Mouse (Mus musculus) heart, embryonic 14.5 days (tissue): ENCODE results near the gene Inpp4b. TPM values are rescaled to one million over a fixed set of nuclear protein-coding genes. Genes with fewer than 3 reads are reported as not detected.

Source experiments
- ATAC-seq: fragments of 200-750 bp; cut with Nextera tagmentation; 2 replicates; pipeline ENCODE4 v1.8.0; 2017; ENCODE audit warnings: low read depth, moderate TSS enrichment; ENCODE audit not compliant: insufficient number of reproducible peaks, insufficient read depth, low FRiP score
- H3K27ac ChIP-seq, 2 experiments: fragments of 200-500 bp in 1 of 2; fragments of 300-500 bp in 1 of 2; sonication (generic) in 1 of 2; replicated peaks in 1 of 2; 2 replicates each; pipeline ENCODE4 v1.5.1; 2012 to 2014; ENCODE audit warnings: low read depth in 2 of 2, low read length in 2 of 2, control low read depth in 1 of 2, mild to moderate bottlenecking in 1 of 2, mixed read lengths in 1 of 2; ENCODE audit not compliant: control insufficient read depth in 1 of 2, insufficient read depth in 1 of 2
- H3K27me3 ChIP-seq: fragments of 300-500 bp; sonication (generic); 2 replicates; pipeline ENCODE4 v1.6.1; 2014; ENCODE audit warnings: mild to moderate bottlenecking, low read length, control low read depth; ENCODE audit not compliant: control insufficient read depth, insufficient read depth
- H3K36me3 ChIP-seq: fragments of 300-500 bp; sonication (generic); 2 replicates; pipeline ENCODE4 v1.6.1; 2014; ENCODE audit warnings: mild to moderate bottlenecking, control low read depth, low read length, mixed read lengths; ENCODE audit not compliant: control insufficient read depth, insufficient read depth
- H3K4me1 ChIP-seq, 2 experiments: fragments of 200-500 bp in 1 of 2; fragments of 300-500 bp in 1 of 2; sonication (generic) in 1 of 2; 2 replicates each; pipeline ENCODE4 v1.6.1; 2012 to 2014; ENCODE audit warnings: low read length in 2 of 2, control low read depth in 1 of 2, mixed read lengths in 1 of 2; ENCODE audit not compliant: control insufficient read depth in 2 of 2, insufficient read depth in 2 of 2
- H3K4me2 ChIP-seq: fragments of 300-500 bp; sonication (generic); 2 replicates; pipeline ENCODE4 v1.6.1; 2014; ENCODE audit warnings: mild to moderate bottlenecking, low read length
- H3K4me3 ChIP-seq, 2 experiments: fragments of 200-500 bp in 1 of 2; fragments of 300-500 bp in 1 of 2; sonication (generic) in 1 of 2; 2 replicates each; pipeline ENCODE4 v1.5.1; 2012 to 2014; ENCODE audit warnings: low read length in 2 of 2, mild to moderate bottlenecking in 2 of 2, control low read depth in 1 of 2, low read depth in 1 of 2, moderate library complexity in 1 of 2; ENCODE audit not compliant: control insufficient read depth in 1 of 2, insufficient read depth in 1 of 2
- H3K9ac ChIP-seq: fragments of 300-500 bp; sonication (generic); 2 replicates; pipeline ENCODE4 v1.6.1; 2014; ENCODE audit warnings: mild to moderate bottlenecking, low read length
- H3K9me3 ChIP-seq: fragments of 300-500 bp; sonication (generic); 2 replicates; pipeline ENCODE4 v1.6.1; 2016; ENCODE audit warnings: low read length, control low read depth; ENCODE audit not compliant: control insufficient read depth
- WGBS: fragments of 180-500 bp; shearing (Covaris S2); extraction: QIAGEN DNeasy Blood & Tissue Kit; methylation state at CpG from one replicate; pipeline ENCODE4 v1.1.7; 2014; 5-methylcytosine and 5-hydroxymethylcytosine counted together
- polyA plus RNA-seq: library from polyadenylated mRNA; unstranded; fragments of >200 nt; fragmentation: Nextera tagmentation; extraction: Ambion mirVana; gene quantifications from 2 replicates; pipeline ENCODE4 v1.2.1, GENCODE M21; 2014

Gene Inpp4b
- polyA plus RNA-seq, 1 experiment from 2014 or later: 15.7 TPM

DNA sequence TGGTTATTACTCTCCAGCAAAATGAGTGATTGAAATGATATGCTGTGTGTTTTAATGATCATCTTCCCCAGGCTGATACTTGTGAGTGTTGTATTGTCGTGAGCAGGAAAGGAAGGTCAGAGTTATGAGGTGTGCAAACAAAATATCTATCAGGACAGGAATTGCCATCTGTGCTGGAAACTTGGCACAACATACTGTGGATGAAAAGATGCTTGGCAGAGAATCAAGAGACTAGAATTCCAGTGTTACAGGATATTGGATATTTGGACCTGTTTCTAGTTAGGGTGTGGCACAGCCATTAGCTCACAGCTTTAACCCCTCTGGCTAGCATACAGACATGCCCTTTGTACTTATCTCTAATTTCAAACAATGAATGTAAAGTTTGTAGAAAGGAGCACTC, 507.6 kb downstream of the Inpp4b start:
- no peak for ATAC-seq
- Histone ChIP-seq H3K36me3 (no peaks in the 10 kb centered on the region), H3K27me3 (no peaks in the 10 kb centered on the region), H3K9ac (no peak overlapping the region), H3K4me1 (peaks cover 3 to 9% of the 10 kb centered on the region in 2 experiments), H3K9me3 (0 out of 2 replicates have a peak, but pooled peaks cover 3% of the 10 kb centered on the region), H3K4me2 (no peak overlapping the region), H3K4me3 (no peak overlapping the region), H3K27ac (no peak overlapping the region)
- 53% methylated on average over 1 of the region's 1 CpGs for WGBS

DNA sequence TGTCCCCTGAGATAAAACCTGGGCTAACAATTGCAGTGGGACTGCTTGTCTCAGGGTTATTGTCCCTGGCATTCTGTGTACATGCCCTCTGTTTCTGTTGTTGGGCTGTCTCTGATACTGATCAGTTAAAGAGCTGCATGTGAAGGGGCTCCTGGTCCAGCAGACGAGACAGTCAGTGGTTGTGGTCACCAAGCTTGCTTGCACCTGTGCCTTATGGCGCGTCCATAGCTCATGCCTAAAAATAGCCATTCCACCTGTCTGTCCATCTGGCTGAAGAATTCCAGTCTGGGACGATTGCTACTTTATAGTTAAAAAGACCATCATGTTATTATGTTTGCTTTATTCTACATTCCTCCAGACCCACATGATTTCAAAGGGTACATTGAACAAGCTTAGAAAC, 510.8 kb downstream of the Inpp4b start:
- Histone ChIP-seq H3K27me3 (no peaks in the 10 kb centered on the region), H3K4me3 (no peak overlapping the region), H3K4me1 (peaks cover 10 to 18% of the 10 kb centered on the region in 2 experiments), H3K4me2 (no peak overlapping the region), H3K9me3 (0 out of 2 replicates have a peak, but pooled peaks cover 3% of the 10 kb centered on the region), H3K9ac (no peak overlapping the region), H3K36me3 (no peaks in the 10 kb centered on the region), H3K27ac (no peak overlapping the region)
- 40% methylated on average over 4 of the region's 4 CpGs for WGBS
- ATAC-seq: no peak

DNA sequence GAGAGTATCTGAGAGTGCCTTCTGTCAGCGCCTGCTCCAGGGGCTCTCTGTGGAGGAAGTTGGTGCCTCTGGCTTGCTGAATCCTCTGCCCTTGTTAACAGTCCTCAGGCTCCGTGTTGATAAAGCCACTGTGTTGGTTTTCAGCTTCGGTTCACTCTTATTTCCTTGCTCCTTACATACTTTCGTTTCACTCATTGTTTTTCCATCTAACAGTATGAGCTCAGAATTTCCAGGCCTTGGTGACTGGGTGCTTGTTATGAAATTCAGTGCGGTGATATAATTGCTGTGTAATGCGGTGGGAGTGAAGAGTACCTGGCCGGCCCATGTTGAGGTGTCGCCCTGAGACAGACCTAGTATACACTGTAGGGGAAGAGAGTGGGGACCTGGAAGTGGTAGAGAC, 512.2 kb downstream of the Inpp4b start:
- 0 out of 2 replicates have a peak, but pooled peaks cover 3% of the 10 kb centered on the region for H3K9me3 ChIP-seq
- WGBS: 20% methylated on average over 8 of the region's 8 CpGs
- ATAC-seq: peak; percentile 56; the same call in 1 of the 2 replicates
- H3K4me2 ChIP-seq: peak overlapping the region; percentile 54
- no peaks in the 10 kb centered on the region for H3K27me3 ChIP-seq
- peaks cover 10 to 19% of the 10 kb centered on the region in 2 experiments for H3K4me1 ChIP-seq
- peak overlapping the region; percentile 5 to 26; a peak in 3 of 4 replicates for H3K4me3 ChIP-seq
- H3K27ac ChIP-seq: peak overlapping the region; percentile 79 to 86
- no peaks in the 10 kb centered on the region for H3K36me3 ChIP-seq
- no peak overlapping the region for H3K9ac ChIP-seq

DNA sequence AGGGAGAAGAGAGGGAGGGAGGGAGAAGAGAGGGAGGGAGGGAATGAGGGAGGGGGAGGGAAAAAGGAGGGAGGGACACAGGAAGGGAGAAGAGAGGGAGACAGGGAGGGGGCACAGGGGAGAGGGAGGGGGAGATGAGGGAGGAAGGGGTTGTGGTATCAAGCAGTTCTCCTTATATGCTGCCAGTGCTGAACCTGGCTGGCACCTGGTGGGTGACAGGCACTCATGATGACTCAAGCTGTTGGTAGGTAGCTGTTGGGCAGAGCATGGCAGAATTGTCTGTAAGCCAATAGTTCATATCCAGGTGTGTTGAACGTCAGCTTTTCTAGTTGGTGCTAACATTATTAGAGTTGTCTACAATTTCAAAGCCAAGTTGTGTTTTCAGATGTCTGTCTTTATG, 512.7 kb downstream of the Inpp4b start:
- peaks cover 10 to 20% of the 10 kb centered on the region in 2 experiments for H3K4me1 ChIP-seq
- H3K36me3 ChIP-seq: no peaks in the 10 kb centered on the region
- H3K9me3 ChIP-seq: 0 out of 2 replicates have a peak, but pooled peaks cover 3% of the 10 kb centered on the region
- H3K27ac ChIP-seq: peak overlapping the region in 1 of 2 experiments; percentile 79; a peak in 3 of 4 replicates
- peak overlapping the region; percentile 54; the same call in 1 of the 2 replicates for H3K4me2 ChIP-seq
- no peak overlapping the region for H3K4me3 ChIP-seq
- H3K27me3 ChIP-seq: no peaks in the 10 kb centered on the region
- no peak overlapping the region for H3K9ac ChIP-seq
- WGBS: 77% methylated on average over 1 of the region's 1 CpGs
- ATAC-seq: no peak

DNA sequence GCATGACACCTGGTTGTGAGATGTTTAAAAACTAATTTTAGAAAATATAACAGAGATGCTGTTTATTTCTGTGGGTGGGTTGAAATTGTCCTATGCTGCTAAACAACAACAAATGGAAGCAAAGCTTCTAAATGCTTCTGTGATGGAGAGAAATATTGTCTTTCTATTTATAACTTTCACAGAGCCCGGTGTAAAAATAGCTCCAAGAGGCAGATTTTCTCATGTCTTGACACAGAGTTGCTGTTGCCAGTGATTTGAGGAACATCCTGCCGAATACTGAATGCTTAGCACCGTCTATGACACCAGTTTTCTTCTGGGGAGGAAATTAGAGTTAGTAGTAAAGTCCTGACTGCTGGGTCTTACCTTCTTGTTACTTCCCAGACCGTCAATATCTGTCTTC, 513.8 kb downstream of the Inpp4b start:
- no peak for ATAC-seq
- H3K27ac ChIP-seq: peak overlapping the region; percentile 79 to 83
- H3K4me2 ChIP-seq: peak overlapping the region; percentile 60
- peak overlapping the region; percentile 62 for H3K9ac ChIP-seq
- H3K27me3 ChIP-seq: no peaks in the 10 kb centered on the region
- 22% methylated on average over 4 of the region's 4 CpGs for WGBS
- H3K4me1 ChIP-seq: peaks cover 10 to 25% of the 10 kb centered on the region in 2 experiments
- H3K9me3 ChIP-seq: no peaks in the 10 kb centered on the region
- H3K36me3 ChIP-seq: no peaks in the 10 kb centered on the region
- peak overlapping the region in 1 of 2 experiments; percentile 36; a peak in 2 of 4 replicates for H3K4me3 ChIP-seq

DNA sequence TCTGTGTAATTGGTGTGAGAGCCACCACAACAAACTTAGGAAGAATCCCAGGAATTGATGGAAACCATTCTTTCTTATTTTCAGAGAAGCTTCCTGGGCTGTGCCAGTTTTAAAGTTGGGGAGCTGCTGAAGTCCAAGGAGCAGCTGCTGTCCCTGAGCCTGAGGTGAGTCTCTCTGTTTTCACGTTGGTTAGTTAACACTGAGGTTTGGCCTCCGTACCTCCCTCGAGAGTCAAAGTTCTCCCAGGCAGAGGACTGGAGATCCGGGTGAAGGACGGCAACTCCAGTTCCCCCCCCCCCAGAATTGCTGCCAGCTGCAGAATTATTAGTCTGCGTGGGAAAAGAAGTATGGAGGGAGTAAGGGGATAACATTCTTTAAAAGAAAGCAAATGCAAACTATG, 514.3 kb downstream of the Inpp4b start:
- Histone ChIP-seq H3K27ac (peak overlapping the region; percentile 79 to 83), H3K27me3 (no peaks in the 10 kb centered on the region), H3K4me2 (peak overlapping the region; percentile 60), H3K4me1 (peaks cover 10 to 25% of the 10 kb centered on the region in 2 experiments), H3K4me3 (peak overlapping the region; percentile 36 to 42), H3K9ac (peak overlapping the region; percentile 62), H3K36me3 (no peaks in the 10 kb centered on the region), H3K9me3 (no peaks in the 10 kb centered on the region)
- WGBS: 33% methylated on average over 6 of the region's 6 CpGs
- no peak for ATAC-seq

DNA sequence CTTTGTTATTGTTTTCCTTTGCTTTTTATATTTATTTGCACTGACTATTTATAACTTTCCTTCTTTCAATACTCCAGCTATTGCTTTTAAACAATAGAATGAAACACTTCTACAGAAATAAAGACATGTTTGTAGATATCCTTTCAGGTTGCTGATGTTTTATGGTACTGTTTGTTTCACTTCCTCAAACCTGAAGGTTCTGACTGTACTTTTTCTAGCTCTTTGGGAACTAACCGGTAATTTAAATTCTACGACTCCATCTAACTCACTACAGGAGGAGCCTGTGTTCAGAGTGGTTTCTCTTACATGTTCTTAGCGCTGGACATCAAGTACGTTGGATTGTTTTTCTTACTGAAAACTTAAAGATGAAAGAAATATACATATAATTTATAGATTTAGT, 516.0 kb downstream of the Inpp4b start:
- no peak overlapping the region for H3K9ac ChIP-seq
- no peaks in the 10 kb centered on the region for H3K9me3 ChIP-seq
- H3K36me3 ChIP-seq: no peaks in the 10 kb centered on the region
- H3K27me3 ChIP-seq: no peaks in the 10 kb centered on the region
- WGBS: 92% methylated on average over 4 of the region's 4 CpGs
- H3K27ac ChIP-seq: no peak overlapping the region
- no peak for ATAC-seq
- H3K4me3 ChIP-seq: no peak overlapping the region
- peaks cover 7 to 25% of the 10 kb centered on the region in 2 experiments for H3K4me1 ChIP-seq
- H3K4me2 ChIP-seq: no peak overlapping the region

DNA sequence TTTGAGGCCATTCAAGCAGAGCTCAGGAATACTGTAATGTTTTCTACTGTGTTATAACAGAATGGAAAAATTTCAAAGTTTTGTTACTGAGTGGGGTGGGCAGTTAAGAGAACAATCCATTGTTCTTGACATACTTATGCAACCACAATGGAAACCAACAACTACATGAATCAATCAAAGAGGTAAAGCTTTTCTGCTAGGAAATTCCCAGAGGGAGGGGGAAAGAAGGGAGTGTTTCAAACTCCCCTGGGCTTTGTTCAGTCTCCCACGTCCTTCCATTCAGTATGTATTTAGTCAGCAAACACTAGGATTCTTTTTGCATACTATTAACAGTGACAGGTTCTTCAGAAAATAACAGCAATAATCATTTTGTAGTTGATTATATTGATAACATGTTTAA, 517.4 kb downstream of the Inpp4b start:
- H3K9ac ChIP-seq: no peak overlapping the region
- ATAC-seq: no peak

More for the DNA sequence above, 517.4 kb downstream of the Inpp4b start:
- 70% methylated on average over 1 of the region's 1 CpGs for WGBS
- Histone ChIP-seq H3K4me3 (no peak overlapping the region), H3K4me1 (peaks cover 7 to 17% of the 10 kb centered on the region in 2 experiments), H3K36me3 (no peaks in the 10 kb centered on the region), H3K4me2 (no peak overlapping the region), H3K27me3 (no peaks in the 10 kb centered on the region), H3K27ac (no peak overlapping the region), H3K9me3 (no peaks in the 10 kb centered on the region)
